Mouse (Mus musculus) erythroblast, embryonic 14.5 days (primary cell): ENCODE results near the gene Acsl6. TPM values are rescaled to one million over a fixed set of nuclear protein-coding genes. Genes with fewer than 3 reads are reported as not detected.

Experiments used
- H3K27me3 ChIP-seq: 2 replicates; pipeline ENCODE4 v1.6.1; 2012; ENCODE audit warnings: inconsistent platforms; ENCODE audit not compliant: control insufficient read depth
- H3K36me3 ChIP-seq: 2 replicates; pipeline ENCODE4 v1.6.1; 2012; ENCODE audit warnings: mild to moderate bottlenecking, inconsistent platforms; ENCODE audit not compliant: control insufficient read depth
- H3K4me1 ChIP-seq: 2 replicates; pipeline ENCODE4 v1.6.1; 2012; ENCODE audit warnings: inconsistent platforms; ENCODE audit not compliant: control insufficient read depth
- H3K4me3 ChIP-seq: replicated peaks from 2 replicates; pipeline ENCODE3; 2012; ENCODE audit warnings: moderate library complexity, mild to moderate bottlenecking, inconsistent platforms
- H3K9me3 ChIP-seq: 2 replicates; pipeline ENCODE4 v1.6.1; 2012; ENCODE audit warnings: low read length, inconsistent platforms, mixed read lengths; ENCODE audit not compliant: control insufficient read depth
- GATA1 ChIP-seq: IDR thresholded peaks from 2 replicates; pipeline ENCODE4 v1.6.1; 2012; ENCODE audit warnings: low read length, inconsistent platforms, mixed read lengths
- TAL1 ChIP-seq: IDR thresholded peaks from 3 replicates; pipeline ENCODE4 v1.6.1; 2012; ENCODE audit warnings: low read length, inconsistent platforms, mixed read lengths
- polyA plus RNA-seq: library from polyadenylated mRNA; stranded (reverse); fragments of >175 nt; gene quantifications from 2 replicates; pipeline ENCODE4 v1.2.3, GENCODE M21; 2012

The Acsl6 gene
- polyA plus RNA-seq, 1 experiment: 0.01 TPM

DNA sequence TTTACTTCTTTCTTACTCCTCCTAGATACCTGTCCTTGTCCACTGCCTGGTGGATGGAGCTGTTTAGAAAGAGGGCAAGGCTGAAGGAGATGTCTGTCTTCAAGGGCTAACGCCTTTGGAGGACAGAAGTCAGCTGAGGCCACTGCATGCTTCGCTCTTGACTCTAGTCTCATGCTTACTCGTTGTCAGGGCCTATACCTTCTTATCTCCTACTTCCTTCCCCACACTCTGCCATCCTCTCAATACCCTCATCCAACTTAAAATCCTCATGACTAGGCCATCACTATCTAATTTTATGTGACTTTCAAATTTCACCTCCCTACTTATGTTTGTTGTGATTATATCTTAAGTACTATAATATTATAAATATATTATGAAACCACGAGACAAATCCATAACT lies 101.3 kb downstream of the Acsl6 start:
- no peak for TF ChIP-seq GATA1
- no peak for TF ChIP-seq TAL1
- Histone ChIP-seq H3K4me1 (no peaks in the 10 kb centered on the region), H3K36me3 (no peaks in the 10 kb centered on the region), H3K4me3 (no peak overlapping the region), H3K9me3 (no peaks in the 10 kb centered on the region), H3K27me3 (no peaks in the 10 kb centered on the region)

DNA sequence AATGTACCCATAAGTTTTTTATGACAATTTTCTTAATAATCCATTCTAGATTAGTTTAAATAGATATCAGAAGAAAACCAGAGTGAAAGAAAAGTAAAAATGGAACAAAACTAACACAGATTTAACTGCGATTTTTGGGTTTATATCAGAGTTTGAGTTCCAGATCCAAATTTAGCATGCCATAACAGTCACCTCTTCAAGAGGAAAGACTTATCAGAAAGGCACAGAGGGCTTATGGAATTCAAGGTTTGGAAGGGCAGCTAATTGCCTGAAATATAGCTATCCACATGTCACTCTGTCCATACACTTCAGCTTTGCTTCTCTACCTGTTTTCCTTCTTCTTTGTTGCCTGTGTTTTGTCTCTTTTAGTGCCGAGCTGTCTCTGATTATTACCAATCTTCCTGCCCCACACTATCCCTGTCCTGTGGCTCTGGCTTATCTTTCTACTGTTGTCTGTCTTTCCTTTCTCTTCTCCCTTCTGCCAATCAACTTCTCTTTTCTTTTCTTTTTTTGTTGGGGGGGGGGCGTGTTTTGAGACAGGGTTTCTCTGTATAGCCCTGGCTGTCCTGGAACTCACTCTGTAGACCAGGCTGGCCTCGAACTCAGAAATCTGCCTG lies 103.4 kb downstream of the Acsl6 start:
- no peak for TF ChIP-seq TAL1
- TF ChIP-seq GATA1: no peak
- H3K36me3 ChIP-seq: no peaks in the 10 kb centered on the region
- no peaks in the 10 kb centered on the region for H3K9me3 ChIP-seq
- H3K4me1 ChIP-seq: no peaks in the 10 kb centered on the region
- H3K27me3 ChIP-seq: no peaks in the 10 kb centered on the region
- no peak overlapping the region for H3K4me3 ChIP-seq

DNA sequence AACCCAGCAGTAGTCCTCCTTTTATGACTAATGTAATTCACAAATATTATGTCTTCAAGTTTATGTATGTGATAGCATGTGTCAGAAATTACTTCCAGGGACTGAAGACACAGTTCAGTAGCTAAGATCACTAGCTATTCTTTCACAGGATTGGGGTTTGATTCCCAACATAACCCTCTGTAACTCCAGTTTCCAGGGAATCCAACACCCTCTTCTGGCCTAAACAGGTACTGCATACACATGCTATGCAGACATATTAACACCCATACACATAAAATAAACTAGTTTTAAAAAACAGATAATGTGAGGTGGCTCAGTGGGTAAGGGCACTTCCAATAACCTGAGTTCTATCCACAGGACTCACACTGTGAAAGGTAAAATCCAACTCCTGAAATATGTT lies 107.0 kb downstream of the Acsl6 start:
- Histone ChIP-seq H3K27me3 (no peaks in the 10 kb centered on the region), H3K4me3 (no peak overlapping the region), H3K4me1 (peaks cover 3% of the 10 kb centered on the region; the same call in 1 of the 2 replicates), H3K36me3 (no peaks in the 10 kb centered on the region), H3K9me3 (no peaks in the 10 kb centered on the region)
- TF ChIP-seq GATA1 (no peak), TAL1 (no peak)

DNA sequence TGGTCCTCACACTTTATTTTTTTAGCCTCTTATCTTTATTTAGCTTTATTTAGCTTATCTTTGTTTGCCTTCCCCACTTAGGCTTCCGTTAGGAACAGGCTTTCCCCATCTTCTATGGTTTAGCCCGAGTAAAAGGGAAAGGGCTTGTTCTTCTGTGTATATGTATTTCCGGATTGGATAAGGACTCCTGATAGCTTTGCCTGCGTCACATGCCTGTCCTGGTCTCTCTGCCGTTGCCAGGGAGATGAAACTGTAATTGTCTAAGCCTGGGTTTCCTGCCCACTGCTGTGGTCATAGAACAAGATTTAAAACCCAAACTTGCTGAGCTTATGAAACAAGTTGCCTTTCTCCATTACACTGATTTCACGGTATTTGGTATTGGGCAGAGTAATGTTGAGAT lies 109.4 kb downstream of the Acsl6 start:
- no peak for TF ChIP-seq GATA1
- TF ChIP-seq TAL1: no peak
- H3K36me3 ChIP-seq: no peaks in the 10 kb centered on the region
- no peaks in the 10 kb centered on the region for H3K27me3 ChIP-seq
- H3K4me3 ChIP-seq: no peak overlapping the region
- H3K4me1 ChIP-seq: peaks cover 3% of the 10 kb centered on the region; the same call in 1 of the 2 replicates
- no peaks in the 10 kb centered on the region for H3K9me3 ChIP-seq

Other genes starting within 250 kb of the Acsl6 start
- 0.10 and 0.17 TPM in 2 replicates for gene Pdlim4, start 234.8 kb upstream of the Acsl6 start, polyA plus RNA-seq
- not detected in 2 replicates for gene P4ha2, start 203.7 kb upstream of the Acsl6 start, polyA plus RNA-seq
- not detected in 2 replicates for gene Csf2, start 54.1 kb upstream of the Acsl6 start, polyA plus RNA-seq
- gene Il3, start 36.5 kb upstream of the Acsl6 start, polyA plus RNA-seq: not detected in 2 replicates
- not detected in 2 replicates for gene Meikin, start 66.9 kb downstream of the Acsl6 start, polyA plus RNA-seq
- 0.01 and 0.03 TPM in 2 replicates for gene Fnip1, start 134.4 kb downstream of the Acsl6 start, polyA plus RNA-seq
- gene Rapgef6, start 219.0 kb downstream of the Acsl6 start, polyA plus RNA-seq: 0.13 and 0.55 TPM in 2 replicates